Comparison of ENCODE assay signal across 25 mouse cellular contexts in the genomic region with DNA sequence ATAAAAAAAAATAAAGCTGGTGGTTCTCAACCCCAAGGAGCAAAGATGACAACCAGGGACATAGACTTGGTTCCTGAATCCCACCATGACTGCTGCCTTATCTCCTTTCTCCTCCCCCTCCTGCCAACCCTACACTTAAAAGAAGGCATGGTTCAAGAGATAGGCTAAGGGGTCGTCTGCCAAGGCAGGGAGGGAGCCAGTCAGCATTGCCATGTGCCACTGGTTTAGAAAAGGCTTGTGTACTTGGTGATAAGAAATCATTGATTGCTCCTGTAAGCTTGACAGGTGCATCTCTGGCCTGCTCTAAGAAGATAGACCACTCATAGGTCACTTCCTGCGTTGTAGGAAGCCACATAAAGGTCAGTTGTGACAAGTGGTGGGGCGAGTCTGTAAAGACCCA. TPM values are rescaled to one million over a fixed set of nuclear protein-coding genes. Genes with fewer than 3 reads are reported as not detected.
DNase-seq lines count a peak whose midpoint lies in the region; ATAC-seq and TF ChIP-seq lines count a peak whose summit lies in the region.
"Had no signal": no experiment of that assay in that cellular context is flagged by ENCODE, and none has a peak within 500 bp of the region (broad histone marks: within the 10 kb centered on the region; RNA-seq: fewer than 3 reads in every experiment).

No protein-coding gene starts in this region.

- H3K4me1 ChIP-seq in G1E (ENCODE audit: insufficient read depth, low read depth, low read length), result peaks cover 74% of the 10 kb centered on the region
- peaks cover 77% of the 10 kb centered on the region for H3K4me1 ChIP-seq in liver, embryonic 12.5 days
- peaks cover 61% of the 10 kb centered on the region for H3K4me1 ChIP-seq in liver, postnatal 0 days (ENCODE audit: insufficient read depth)
- peaks cover 25% of the 10 kb centered on the region for H3K4me1 ChIP-seq in kidney, adult 2 months (ENCODE audit: control insufficient read depth, insufficient read depth, low read length)

- ATAC-seq in G1E (ENCODE audit: extremely low read depth, insufficient number of reproducible peaks, low FRiP score, poor library complexity, severe bottlenecking), result peak; percentile 51
- ATAC-seq in liver, embryonic 12.5 days, result peak; percentile 58
- 0 out of 2 replicates have a peak, but pooled peaks have one; percentile 1 for ATAC-seq in liver, postnatal 0 days
- ATAC-seq: forebrain, embryonic 15.5 days; intestine, postnatal 0 days; Patski had no signal

- TF ChIP-seq CTCF in G1E (IDR thresholded peaks at IDR 0.05; ENCODE audit: low read depth, low read length), result no peak
- TF ChIP-seq CTCF in liver, postnatal 0 days (IDR thresholded peaks at IDR 0.05; ENCODE audit: low read depth), result no peak
- no peak for TF ChIP-seq CTCF in kidney, adult 2 months (conservative IDR thresholded peaks at IDR 0.05; ENCODE audit: insufficient read depth, insufficient read length, low read depth, low read length)

- no peaks in the 10 kb centered on the region for H3K27me3 ChIP-seq in G1E (ENCODE audit: insufficient read depth, low read length)
- no peaks in the 10 kb centered on the region for H3K27me3 ChIP-seq in liver, embryonic 12.5 days (replicated peaks)
- H3K27me3 ChIP-seq in liver, postnatal 0 days (ENCODE audit: insufficient read depth, low read length), result no peaks in the 10 kb centered on the region
- H3K27me3 ChIP-seq in kidney, adult 2 months (replicated peaks; ENCODE audit: control insufficient read depth, insufficient read depth, low read length), result no peaks in the 10 kb centered on the region
- H3K27me3 ChIP-seq: CH12.LX; forebrain, embryonic 15.5 days; hindbrain, embryonic 13.5 days; limb, embryonic 13.5 days; Patski had no signal

- H3K9me3 ChIP-seq in G1E (replicated peaks), result no peaks in the 10 kb centered on the region
- H3K9me3 ChIP-seq in liver, embryonic 12.5 days (replicated peaks), result no peaks in the 10 kb centered on the region
- H3K9me3 ChIP-seq in liver, postnatal 0 days (ENCODE audit: low read length), result no peaks in the 10 kb centered on the region
- H3K9me3 ChIP-seq: forebrain, embryonic 15.5 days; hindbrain, embryonic 13.5 days; limb, embryonic 13.5 days had no signal

- H3K9ac ChIP-seq in liver, embryonic 12.5 days, result peak overlapping the region; percentile 97
- H3K9ac ChIP-seq in liver, postnatal 0 days (replicated peaks), result no peak overlapping the region
- H3K9ac ChIP-seq: forebrain, embryonic 15.5 days; hindbrain, embryonic 13.5 days had no signal

- peak; percentile 31 for DNase-seq in 416B (ENCODE audit: low read depth)
- DNase-seq in G1E (ENCODE audit: low spot score), result peak; percentile 72
- no peak for DNase-seq in liver, postnatal 0 days
- DNase-seq in lung, postnatal 14 days, result no peak
- no peak for DNase-seq in cerebellum, adult 11-12 months
- DNase-seq in kidney, adult 2 months, result no peak
- DNase-seq: adrenal gland, postnatal 14 days; cerebellum, adult 11 months; cerebellum, postnatal 10 days; gastrocnemius, postnatal 25 days; heart, adult 11 months; heart, postnatal 4 days; kidney, postnatal 36 days; lung, adult 2 months; lung, postnatal 10 days; midbrain, embryonic 14.5 days; thymus, postnatal 14 days had no signal

- TF ChIP-seq POLR2A in kidney, adult 2 months (IDR thresholded peaks at IDR 0.05; ENCODE audit: low read depth, low read length), result no peak

- 12% methylated on average over 3 of the region's 3 CpGs for WGBS in liver, embryonic 12.5 days (ENCODE audit: insufficient replicate concordance)
- WGBS in liver, postnatal 0 days (ENCODE audit: insufficient replicate concordance), result 28% methylated on average over 3 of the region's 3 CpGs
- 77% methylated on average over 3 of the region's 3 CpGs for WGBS in kidney, adult 2 months

- H3K4me2 ChIP-seq in liver, embryonic 12.5 days, result peak overlapping the region; percentile 85
- peak overlapping the region; percentile 99 for H3K4me2 ChIP-seq in liver, postnatal 0 days (ENCODE audit: low read depth, low read length)
- H3K4me2 ChIP-seq: forebrain, embryonic 15.5 days; heart, embryonic 11.5 days; hindbrain, embryonic 13.5 days; limb, embryonic 13.5 days had no signal

- peaks cover 63% of the 10 kb centered on the region for H3K36me3 ChIP-seq in G1E (replicated peaks)
- peaks cover 48% of the 10 kb centered on the region for H3K36me3 ChIP-seq in liver, embryonic 12.5 days
- H3K36me3 ChIP-seq in liver, postnatal 0 days (replicated peaks; ENCODE audit: insufficient read depth, low read length), result peaks cover 24% of the 10 kb centered on the region
- H3K36me3 ChIP-seq in kidney, adult 2 months (ENCODE audit: control insufficient read depth, insufficient read depth, low read length), result no peaks in the 10 kb centered on the region

- peak; percentile 86 for TF ChIP-seq EP300 in liver, postnatal 0 days (IDR thresholded peaks at IDR 0.05; ENCODE audit: low read depth)

- peak overlapping the region; percentile 95 for H3K27ac ChIP-seq in liver, embryonic 12.5 days
- peak overlapping the region; percentile 88 for H3K27ac ChIP-seq in liver, postnatal 0 days (ENCODE audit: low read depth)
- no peak overlapping the region for H3K27ac ChIP-seq in kidney, adult 2 months (ENCODE audit: insufficient read depth, low read depth, low read length)
- H3K27ac ChIP-seq: forebrain, embryonic 15.5 days; hindbrain, embryonic 13.5 days; limb, embryonic 13.5 days had no signal

- H3K4me3 ChIP-seq in G1E (ENCODE audit: low read depth, low read length), result peak overlapping the region; percentile 69; the same call in 1 of the 2 replicates
- H3K4me3 ChIP-seq in liver, embryonic 12.5 days, result peak overlapping the region; percentile 91
- H3K4me3 ChIP-seq in liver, postnatal 0 days (ENCODE audit: low read depth, low read length), result peak overlapping the region; percentile 93; the same call in 1 of the 2 replicates
- H3K4me3 ChIP-seq in kidney, adult 2 months (ENCODE audit: insufficient read depth, low read depth, low read length), result no peak overlapping the region
- H3K4me3 ChIP-seq: forebrain, embryonic 15.5 days; hindbrain, embryonic 13.5 days; limb, embryonic 13.5 days had no signal

RNA-seq across cellular contexts. Expression of a gene that starts 4.9 kb away (rescaled TPM):
- total RNA-seq in G1E (2014; fragmentation: Nextera tagmentation), result 63.7 and 74.7 TPM in 2 replicates
- 54.8 and 58.6 TPM in 2 replicates for total RNA-seq in G1E (2017)
- polyA plus RNA-seq in G1E (2012), result 108 and 116 TPM in 2 replicates
- 48.3 and 50.0 TPM in 2 replicates for polyA plus RNA-seq in liver, embryonic 12.5 days (2016; fragmentation: Nextera tagmentation; extraction: Ambion mirVana)
- polyA plus RNA-seq in liver, postnatal 0 days (2015; fragmentation: Nextera tagmentation; extraction: Ambion mirVana), result 14.8 and 16.8 TPM in 2 replicates
- 29.9 and 35.3 TPM in 2 replicates for polyA plus RNA-seq in kidney, adult 2 months (2012; rRNA removed)

RNA-seq across cellular contexts. Expression of a gene that starts 7.8 kb away (rescaled TPM):
- total RNA-seq in G1E (2014; fragmentation: Nextera tagmentation) (19.1 and 23.3 TPM in 2 replicates), G1E (2017) (21.6 and 21.9 TPM in 2 replicates)
- 16.7 and 22.6 TPM in 2 replicates for polyA plus RNA-seq in G1E (2012)
- polyA plus RNA-seq in liver, embryonic 12.5 days (2016; fragmentation: Nextera tagmentation; extraction: Ambion mirVana), result 37.7 and 38.3 TPM in 2 replicates
- 13.3 and 13.9 TPM in 2 replicates for polyA plus RNA-seq in liver, postnatal 0 days (2015; fragmentation: Nextera tagmentation; extraction: Ambion mirVana)
- 19.5 and 19.9 TPM in 2 replicates for polyA plus RNA-seq in kidney, adult 2 months (2012; rRNA removed)

RNA-seq across cellular contexts. Expression of a gene that starts 24.9 kb away (rescaled TPM):
- total RNA-seq in G1E (2014; fragmentation: Nextera tagmentation), result 116 and 133 TPM in 2 replicates
- 144 and 169 TPM in 2 replicates for total RNA-seq in G1E (2017)
- 103 and 140 TPM in 2 replicates for polyA plus RNA-seq in G1E (2012)
- polyA plus RNA-seq in liver, embryonic 12.5 days (2016; fragmentation: Nextera tagmentation; extraction: Ambion mirVana), result 209 and 217 TPM in 2 replicates
- polyA plus RNA-seq in liver, postnatal 0 days (2015; fragmentation: Nextera tagmentation; extraction: Ambion mirVana), result 123 and 126 TPM in 2 replicates
- 38.2 and 52.5 TPM in 2 replicates for polyA plus RNA-seq in kidney, adult 2 months (2012; rRNA removed)

RNA-seq across cellular contexts. Expression of a gene that starts 36.5 kb away (rescaled TPM):
- total RNA-seq in G1E (2014; fragmentation: Nextera tagmentation), result 9.9 and 18.5 TPM in 2 replicates
- total RNA-seq in G1E (2017), result 44.7 and 54.5 TPM in 2 replicates
- 98.0 and 113 TPM in 2 replicates for polyA plus RNA-seq in G1E (2012)
- polyA plus RNA-seq in liver, embryonic 12.5 days (2016; fragmentation: Nextera tagmentation; extraction: Ambion mirVana), result 20.3 and 21.8 TPM in 2 replicates
- polyA plus RNA-seq in liver, postnatal 0 days (2015; fragmentation: Nextera tagmentation; extraction: Ambion mirVana), result 8.5 and 8.8 TPM in 2 replicates
- 12.0 and 15.1 TPM in 2 replicates for polyA plus RNA-seq in kidney, adult 2 months (2012; rRNA removed)

RNA-seq across cellular contexts. Expression of a gene that starts 36.8 kb away (rescaled TPM):
- total RNA-seq in G1E (2014; fragmentation: Nextera tagmentation) (0.90 and 3.4 TPM in 2 replicates), G1E (2017) (1.2 and 2.1 TPM in 2 replicates)
- 0.11 and 0.13 TPM in 2 replicates for polyA plus RNA-seq in G1E (2012)
- polyA plus RNA-seq in liver, embryonic 12.5 days (2016; fragmentation: Nextera tagmentation; extraction: Ambion mirVana), result 0.20 and 0.37 TPM in 2 replicates
- polyA plus RNA-seq in liver, postnatal 0 days (2015; fragmentation: Nextera tagmentation; extraction: Ambion mirVana), result 0.13 and 0.18 TPM in 2 replicates
- polyA plus RNA-seq in kidney, adult 2 months (2012; rRNA removed), result 1.3 and 1.5 TPM in 2 replicates

Comparison
In these comparisons a context has a peak if more than half of its experiments do, and no peak if none do; other contexts are left out.
1. DNase-seq: peak in 416B (single experiment) and G1E (single experiment); none in liver, postnatal 0 days (single experiment), lung, postnatal 14 days (single experiment), cerebellum, adult 11-12 months (single experiment) and kidney, adult 2 months (single experiment).
2. ATAC-seq: peak in every context shown above with its lines; median percentile 58 in liver, embryonic 12.5 days; 51 in G1E; 1 in liver, postnatal 0 days.